In genomic region chr16:16870241-16870616, GRCm38 (mm10) we compare ENCODE assay signal across 9 mouse cellular contexts. TPM values are rescaled to one million over a fixed set of nuclear protein-coding genes. Genes with fewer than 3 reads are reported as not detected.
DNase-seq lines count a peak whose midpoint lies in the region; ATAC-seq and TF ChIP-seq lines count a peak whose summit lies in the region.
"Had no signal": no experiment of that assay in that cellular context is flagged by ENCODE, and none has a peak within 500 bp of the region (broad histone marks: within the 10 kb centered on the region; RNA-seq: fewer than 3 reads in every experiment).

No protein-coding gene starts in this region.

- H3K27me3 ChIP-seq in megakaryocyte, embryonic 14.5 days (replicated peaks) = no peaks in the 10 kb centered on the region
- H3K27me3 ChIP-seq in limb, embryonic 13.5 days = no peaks in the 10 kb centered on the region
- no peaks in the 10 kb centered on the region for H3K27me3 ChIP-seq in small intestine, adult 2 months (ENCODE audit: control insufficient read depth, insufficient read depth, low read length)

- H3K27ac ChIP-seq in limb, embryonic 13.5 days = peak overlapping the region; percentile 94
- H3K27ac ChIP-seq in small intestine, adult 2 months (ENCODE audit: insufficient read depth, low read depth, low read length) = no peak overlapping the region

- H3K9me3 ChIP-seq in megakaryocyte, embryonic 14.5 days = no peaks in the 10 kb centered on the region
- no peaks in the 10 kb centered on the region for H3K9me3 ChIP-seq in limb, embryonic 13.5 days

- peak overlapping the region; percentile 92 for H3K9ac ChIP-seq in limb, embryonic 13.5 days

- no peak for TF ChIP-seq CTCF in small intestine, adult 2 months (IDR thresholded peaks at IDR 0.05; ENCODE audit: extremely low read depth, insufficient read length, insufficient replicate concordance, low read depth, low read length)

- no peak for ATAC-seq in megakaryocyte, adult 5-6 weeks (ENCODE audit: poor library complexity, severe bottlenecking)
- peak; percentile 51 for ATAC-seq in limb, embryonic 13.5 days (ENCODE audit: low FRiP score, low read depth)

- peak overlapping the region; percentile 74 for H3K4me2 ChIP-seq in limb, embryonic 13.5 days (replicated peaks)

- 35% methylated on average over 7 of the region's 7 CpGs for WGBS in limb, embryonic 13.5 days
- 31% methylated on average over 7 of the region's 7 CpGs for WGBS in small intestine, adult 2 months

- peaks cover 15% of the 10 kb centered on the region for H3K36me3 ChIP-seq in megakaryocyte, embryonic 14.5 days (replicated peaks; ENCODE audit: low read length)
- peaks cover 4% of the 10 kb centered on the region for H3K36me3 ChIP-seq in limb, embryonic 13.5 days
- no peaks in the 10 kb centered on the region; the same call in 1 of the 2 replicates for H3K36me3 ChIP-seq in small intestine, adult 2 months (ENCODE audit: control insufficient read depth, insufficient read depth, low read length)

- no peak for TF ChIP-seq POLR2A in small intestine, adult 2 months (IDR thresholded peaks at IDR 0.05; ENCODE audit: low read depth, low read length)

- peaks cover 48% of the 10 kb centered on the region for H3K4me1 ChIP-seq in megakaryocyte, embryonic 14.5 days
- H3K4me1 ChIP-seq in limb, embryonic 13.5 days = peaks cover 10% of the 10 kb centered on the region
- H3K4me1 ChIP-seq in small intestine, adult 2 months (ENCODE audit: control insufficient read depth, insufficient read depth, insufficient read length, low read length) = no peaks in the 10 kb centered on the region

- peak; percentile 3 for DNase-seq in embryo, embryonic 10 days (ENCODE audit: low spot score)
- no peak for DNase-seq in embryo, embryonic 9.5 days (ENCODE audit: extremely low spot score)
- DNase-seq in gastrocnemius, adult 18-20 months (ENCODE audit: low spot score) = no peak
- DNase-seq in ovary, postnatal 36 days (ENCODE audit: low spot score) = no peak

- peak overlapping the region; percentile 97 for H3K4me3 ChIP-seq in megakaryocyte, embryonic 14.5 days (replicated peaks)
- peak overlapping the region; percentile 78 for H3K4me3 ChIP-seq in limb, embryonic 13.5 days
- peak overlapping the region; percentile 92 for H3K4me3 ChIP-seq in small intestine, adult 2 months (ENCODE audit: low read depth, low read length)

RNA-seq across cellular contexts. Expression of gene Top3b, which starts 0.3 kb away (rescaled TPM):
- 11.5 and 26.0 TPM in 2 replicates for polyA plus RNA-seq in megakaryocyte, embryonic 14.5 days (2012; ENCODE audit: insufficient read depth, low replicate concordance)
- total RNA-seq in megakaryocyte, adult 5-6 weeks (2015) = 24.8 and 31.2 TPM in 2 replicates
- total RNA-seq in megakaryocyte, adult 5-6 weeks (2017) = 31.6 and 41.8 TPM in 2 replicates
- polyA plus RNA-seq in limb, embryonic 13.5 days (2015; fragmentation: Nextera tagmentation; extraction: Ambion mirVana) = 67.4 and 85.0 TPM in 2 replicates
- polyA plus RNA-seq in small intestine, adult 2 months (2012; rRNA removed) = 23.3 and 42.9 TPM in 2 replicates
- total RNA-seq in gastrocnemius, adult 18-20 months (2021) = 10 to 100 TPM; 17.9 to 20.5 TPM

RNA-seq across cellular contexts. Expression of gene Vpreb1, which starts 0.4 kb away (rescaled TPM):
- not detected in 2 replicates for polyA plus RNA-seq in megakaryocyte, embryonic 14.5 days (2012; ENCODE audit: insufficient read depth, low replicate concordance)
- total RNA-seq in megakaryocyte, adult 5-6 weeks (2015) = not detected in 2 replicates
- 1.6 TPM in 1 of 2 replicates, not detected in the other for total RNA-seq in megakaryocyte, adult 5-6 weeks (2017)
- 2.2 and 2.9 TPM in 2 replicates for polyA plus RNA-seq in limb, embryonic 13.5 days (2015; fragmentation: Nextera tagmentation; extraction: Ambion mirVana)
- 3.3 and 4.5 TPM in 2 replicates for polyA plus RNA-seq in small intestine, adult 2 months (2012; rRNA removed)
- not detected for total RNA-seq in gastrocnemius, adult 18-20 months (2021)
- total RNA-seq: neutrophil, adult 5-6 weeks had no signal

RNA-seq across cellular contexts. Expression of gene Igll1, which starts 6.4 kb away (rescaled TPM):
- not detected in 2 replicates for polyA plus RNA-seq in megakaryocyte, embryonic 14.5 days (2012; ENCODE audit: insufficient read depth, low replicate concordance)
- total RNA-seq in megakaryocyte, adult 5-6 weeks (2015) = 1.3 TPM in 1 of 2 replicates, not detected in the other
- total RNA-seq in megakaryocyte, adult 5-6 weeks (2017) = 0.45 and 0.51 TPM in 2 replicates
- 0.23 TPM in 1 of 2 replicates, not detected in the other for polyA plus RNA-seq in limb, embryonic 13.5 days (2015; fragmentation: Nextera tagmentation; extraction: Ambion mirVana)
- not detected in 2 replicates for polyA plus RNA-seq in small intestine, adult 2 months (2012; rRNA removed)
- total RNA-seq in gastrocnemius, adult 18-20 months (2021) = not detected

RNA-seq across cellular contexts. Expression of gene Ppm1f, which starts 26.0 kb away (rescaled TPM):
- polyA plus RNA-seq in megakaryocyte, embryonic 14.5 days (2012; ENCODE audit: insufficient read depth, low replicate concordance) = 0.78 TPM in 1 of 2 replicates, not detected in the other
- total RNA-seq in megakaryocyte, adult 5-6 weeks (2015) = 1.6 and 2.6 TPM in 2 replicates
- total RNA-seq in megakaryocyte, adult 5-6 weeks (2017) = 6.5 and 7.9 TPM in 2 replicates
- polyA plus RNA-seq in limb, embryonic 13.5 days (2015; fragmentation: Nextera tagmentation; extraction: Ambion mirVana) = 33.6 and 37.5 TPM in 2 replicates
- 2.0 and 2.3 TPM in 2 replicates for polyA plus RNA-seq in small intestine, adult 2 months (2012; rRNA removed)
- 10 to 100 TPM in 1 of 2 experiments, 1 to 10 TPM in 1; 9.3 to 13.4 TPM for total RNA-seq in gastrocnemius, adult 18-20 months (2021)

RNA-seq across cellular contexts. Expression of gene Spag6l, which starts 41.0 kb away (rescaled TPM):
- polyA plus RNA-seq in megakaryocyte, embryonic 14.5 days (2012; ENCODE audit: insufficient read depth, low replicate concordance) = 0.04 TPM in 1 of 2 replicates, not detected in the other
- total RNA-seq in megakaryocyte, adult 5-6 weeks (2015) = not detected in 2 replicates
- total RNA-seq in megakaryocyte, adult 5-6 weeks (2017) = not detected in 2 replicates
- polyA plus RNA-seq in limb, embryonic 13.5 days (2015; fragmentation: Nextera tagmentation; extraction: Ambion mirVana) = 0.11 and 0.13 TPM in 2 replicates
- not detected in 2 replicates for polyA plus RNA-seq in small intestine, adult 2 months (2012; rRNA removed)
- total RNA-seq in gastrocnemius, adult 18-20 months (2021) = not detected
